Mouse (Mus musculus) liver, adult 2 months (tissue): ENCODE measurements at regions not wholly inside any gene's neighbourhood (a gene's known extent, or its start where the extent isn't known, plus 50 kb on each side); places are given as distances from the start of the nearest gene placed in this dataset.

Experiments
- DNase-seq: peaks from one replicate; pipeline ENCODE4 v3.0.0-alpha.2; 2011; ENCODE audit warnings: low read depth, low spot score; ENCODE audit errors: extremely low read depth
- H3K27ac ChIP-seq: fragments of 200-500 bp; replicated peaks from 2 replicates; pipeline ENCODE4 v1.5.1; 2012; ENCODE audit warnings: low read depth, mild to moderate bottlenecking, control low read depth, inconsistent platforms, low read length; ENCODE audit not compliant: insufficient read depth
- H3K27me3 ChIP-seq: fragments of 200-500 bp; 2 replicates; pipeline ENCODE4 v1.6.1; 2012; ENCODE audit warnings: mild to moderate bottlenecking, moderate library complexity, low read length, inconsistent platforms; ENCODE audit not compliant: control insufficient read depth, insufficient read depth
- H3K36me3 ChIP-seq: fragments of 200-500 bp; 2 replicates; pipeline ENCODE4 v1.6.1; 2012; ENCODE audit warnings: low read length, inconsistent platforms; ENCODE audit not compliant: control insufficient read depth, insufficient read depth
- H3K4me1 ChIP-seq: fragments of 200-500 bp; 2 replicates; pipeline ENCODE4 v1.6.1; 2011; ENCODE audit warnings: low read length; ENCODE audit not compliant: control insufficient read depth, insufficient read depth
- H3K4me3 ChIP-seq: fragments of 200-500 bp; 2 replicates; pipeline ENCODE4 v1.5.1; 2011; ENCODE audit warnings: low read depth, mild to moderate bottlenecking, control low read depth, low read length, moderate library complexity; ENCODE audit not compliant: insufficient read depth
- H3K79me2 ChIP-seq: fragments of 200-500 bp; 2 replicates; pipeline ENCODE4 v1.6.1; 2012; ENCODE audit warnings: inconsistent platforms, mild to moderate bottlenecking, low read length, moderate library complexity; ENCODE audit not compliant: control insufficient read depth, insufficient read depth
- H3K9ac ChIP-seq: fragments of 200-500 bp; 2 replicates; pipeline ENCODE4 v1.6.1; 2012; ENCODE audit warnings: low read depth, mild to moderate bottlenecking, control low read depth, inconsistent platforms, low read length
- CTCF ChIP-seq: fragments of 200-500 bp; IDR thresholded peaks from 2 replicates; pipeline ENCODE4 v1.5.1; 2011; ENCODE audit warnings: low read depth, low read length, control low read depth
- POLR2A ChIP-seq: fragments of 200-500 bp; IDR thresholded peaks from 2 replicates; pipeline ENCODE4 v1.6.1; 2011; ENCODE audit warnings: low read length, control low read depth; ENCODE audit not compliant: insufficient read depth; ENCODE audit errors: extremely low read depth
- WGBS: fragments of 180-500 bp; shearing (Covaris S2); methylation state at CpG from one replicate; pipeline ENCODE4 v1.1.7; 2018; 5-methylcytosine and 5-hydroxymethylcytosine counted together

DNA sequence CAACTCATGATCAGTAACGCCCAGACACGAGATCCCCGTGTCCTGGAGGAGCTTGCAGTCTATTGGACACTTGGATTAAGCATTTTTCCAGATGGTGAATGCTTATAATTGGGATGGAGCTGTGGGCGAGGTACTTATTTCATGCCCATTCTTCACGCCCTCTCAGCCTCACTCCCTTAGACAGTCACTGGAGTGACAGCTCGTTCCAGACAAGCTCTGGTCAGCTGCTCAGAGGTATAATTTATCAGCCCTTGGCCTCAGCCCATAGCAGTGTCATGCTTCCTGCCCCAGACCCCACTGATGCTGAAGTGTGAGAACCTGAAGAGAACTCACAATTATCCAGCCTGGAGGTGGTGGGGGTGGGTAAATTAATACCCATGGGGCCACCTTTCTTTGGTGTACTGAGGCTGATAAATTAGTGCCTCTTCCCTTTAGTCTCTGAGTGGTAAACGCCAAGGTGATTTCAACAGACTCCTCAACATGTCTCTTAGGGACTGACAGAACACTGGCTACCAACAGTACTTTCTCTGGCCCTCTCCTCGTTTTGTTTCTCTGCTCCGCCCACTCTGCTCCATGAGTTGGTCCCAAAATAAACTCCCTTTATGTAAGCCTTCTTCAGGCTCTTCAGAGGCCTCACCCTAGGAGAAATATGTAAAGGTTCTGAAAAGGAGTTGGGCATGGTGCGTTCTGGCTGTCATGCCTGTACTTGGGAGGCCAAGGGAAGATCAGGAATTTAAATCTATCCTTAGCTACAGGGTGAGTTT lies 97.6 kb upstream of the Frmd6 start:
- no peak for DNase-seq
- WGBS: 92% methylated on average over 10 of the region's 10 CpGs
- Histone ChIP-seq H3K9ac (no peak overlapping the region), H3K79me2 (no peaks in the 10 kb centered on the region), H3K4me3 (no peak overlapping the region), H3K36me3 (no peaks in the 10 kb centered on the region), H3K4me1 (peaks cover 4% of the 10 kb centered on the region), H3K27me3 (no peaks in the 10 kb centered on the region), H3K27ac (no peak overlapping the region)
- TF ChIP-seq POLR2A (no peak), CTCF (no peak)

DNA sequence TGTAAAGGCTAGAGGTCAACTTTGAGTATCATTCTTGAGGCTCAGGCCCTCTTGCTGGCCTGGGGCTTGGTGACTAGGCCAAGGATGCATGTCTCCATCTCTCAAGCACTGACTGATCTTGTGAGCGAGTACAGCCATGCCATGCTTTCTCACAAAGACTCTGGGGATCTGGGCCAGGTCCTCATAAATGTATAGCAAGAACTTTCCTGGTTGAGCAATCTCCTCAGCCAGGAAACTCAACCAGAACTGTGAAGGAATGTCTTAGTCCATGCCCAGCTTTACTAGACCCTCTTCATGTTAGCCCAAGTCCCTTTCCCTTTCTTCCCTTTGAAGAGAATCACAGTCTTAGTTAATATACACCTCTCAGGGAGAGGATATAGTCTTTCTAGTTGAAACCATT lies 96.9 kb upstream of the Frmd6 start:
- no peak for DNase-seq
- Histone ChIP-seq H3K27me3 (no peaks in the 10 kb centered on the region), H3K4me3 (no peak overlapping the region), H3K36me3 (no peaks in the 10 kb centered on the region), H3K79me2 (no peaks in the 10 kb centered on the region), H3K27ac (no peak overlapping the region), H3K4me1 (peaks cover 4% of the 10 kb centered on the region), H3K9ac (no peak overlapping the region)
- WGBS: 91% methylated on average over 1 of the region's 1 CpGs
- TF ChIP-seq POLR2A (no peak), CTCF (no peak)

DNA sequence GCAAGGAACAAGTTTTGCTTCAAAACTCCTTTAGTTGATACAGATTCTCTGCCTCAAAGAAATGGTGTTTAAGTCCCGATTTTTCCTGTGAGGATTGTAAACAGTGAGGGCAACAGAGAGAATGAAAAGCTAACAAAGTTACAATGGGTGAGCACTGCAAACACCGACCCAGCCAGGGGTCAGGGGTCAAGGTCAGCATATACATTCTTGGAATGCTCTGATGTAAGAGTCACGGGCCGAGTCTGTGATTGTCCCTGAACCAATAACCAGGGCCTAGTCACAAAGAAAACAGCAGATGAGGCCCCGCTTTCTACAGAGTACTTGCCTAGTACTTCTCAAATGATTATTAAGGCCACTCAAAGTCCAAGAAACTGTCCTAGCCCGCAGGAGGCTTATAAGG lies 95.4 kb upstream of the Frmd6 start:
- Histone ChIP-seq H3K36me3 (no peaks in the 10 kb centered on the region), H3K79me2 (no peaks in the 10 kb centered on the region), H3K4me1 (peaks cover 4% of the 10 kb centered on the region), H3K9ac (no peak overlapping the region), H3K27me3 (no peaks in the 10 kb centered on the region), H3K27ac (no peak overlapping the region), H3K4me3 (no peak overlapping the region)
- TF ChIP-seq CTCF: no peak
- no peak for TF ChIP-seq POLR2A
- peak; percentile 51 for DNase-seq
- 29% methylated on average over 6 of the region's 6 CpGs for WGBS

DNA sequence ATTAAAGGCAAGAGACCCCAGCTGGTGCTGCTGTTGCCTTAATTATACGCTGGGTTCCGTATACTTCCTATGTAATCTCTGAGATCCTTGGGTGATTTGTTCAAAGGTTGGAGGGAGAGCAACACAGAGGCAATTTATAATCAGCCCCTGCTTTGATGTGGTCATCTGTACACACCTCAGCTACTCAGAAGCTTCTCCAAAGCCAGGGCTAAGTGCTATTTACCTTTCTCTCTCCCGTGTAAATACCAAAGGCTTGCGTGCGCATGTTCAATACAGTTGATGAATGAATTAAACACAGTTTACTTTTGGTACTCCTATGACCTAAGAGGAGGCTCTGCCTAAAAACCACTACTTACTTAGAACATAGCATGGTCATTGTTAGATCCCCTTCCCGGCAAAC lies 93.8 kb upstream of the Frmd6 start:
- Histone ChIP-seq H3K27ac (no peak overlapping the region), H3K27me3 (no peaks in the 10 kb centered on the region), H3K4me3 (no peak overlapping the region), H3K4me1 (peaks cover 4% of the 10 kb centered on the region), H3K79me2 (no peaks in the 10 kb centered on the region), H3K36me3 (no peaks in the 10 kb centered on the region), H3K9ac (no peak overlapping the region)
- DNase-seq: peak; percentile 89
- TF ChIP-seq CTCF: no peak
- TF ChIP-seq POLR2A: no peak
- 19% methylated on average over 6 of the region's 6 CpGs for WGBS

DNA sequence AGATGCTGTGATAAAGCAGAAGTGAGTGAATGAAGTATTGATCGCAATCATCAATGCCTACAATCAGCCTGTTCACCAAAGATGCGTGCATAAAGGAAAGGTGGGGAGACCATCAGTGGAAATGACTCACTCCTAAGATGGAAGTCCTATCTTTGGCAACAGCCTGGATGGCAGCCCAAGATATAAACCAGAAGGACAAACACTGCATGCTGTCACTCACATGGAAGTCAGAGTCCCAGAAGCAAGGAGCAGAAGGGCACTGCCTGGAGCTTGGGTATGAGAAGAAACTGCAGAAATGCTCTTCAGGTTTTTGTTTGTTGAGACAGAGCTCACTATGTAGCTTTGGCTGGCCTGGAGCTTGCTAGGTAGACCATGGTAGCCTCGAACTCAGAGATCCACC lies 92.7 kb upstream of the Frmd6 start:
- Histone ChIP-seq H3K4me1 (peaks cover 4% of the 10 kb centered on the region), H3K79me2 (no peaks in the 10 kb centered on the region), H3K9ac (no peak overlapping the region), H3K27ac (no peak overlapping the region), H3K36me3 (no peaks in the 10 kb centered on the region), H3K4me3 (no peak overlapping the region), H3K27me3 (no peaks in the 10 kb centered on the region)
- no peak for TF ChIP-seq POLR2A
- 97% methylated on average over 3 of the region's 3 CpGs for WGBS
- no peak for DNase-seq

DNA sequence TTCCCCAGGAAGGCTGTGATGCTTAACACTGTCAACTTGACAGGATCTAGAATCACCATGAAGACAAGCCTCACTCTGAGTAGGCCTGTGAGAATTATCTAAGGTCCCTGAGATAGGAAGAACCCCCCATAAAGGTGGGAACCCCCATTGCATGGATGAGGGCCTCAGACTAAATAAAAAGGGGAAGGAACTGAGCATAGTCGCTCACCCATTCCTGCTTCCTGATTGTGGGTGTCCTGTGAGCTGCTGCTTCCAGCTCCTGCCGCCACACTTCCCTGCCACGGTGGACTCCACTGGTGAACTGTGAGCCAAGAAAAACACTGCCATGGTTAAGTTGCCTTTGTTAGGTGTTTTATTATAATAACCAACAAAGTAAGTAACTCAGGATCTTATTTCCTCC lies 86.8 kb upstream of the Frmd6 start:
- Histone ChIP-seq H3K27ac (no peak overlapping the region), H3K9ac (no peak overlapping the region), H3K27me3 (no peaks in the 10 kb centered on the region), H3K36me3 (no peaks in the 10 kb centered on the region), H3K4me3 (no peak overlapping the region), H3K79me2 (no peaks in the 10 kb centered on the region), H3K4me1 (no peaks in the 10 kb centered on the region)
- DNase-seq: no peak
- TF ChIP-seq POLR2A (no peak), CTCF (no peak)
- 85% methylated on average over 3 of the region's 3 CpGs for WGBS
